Mouse (Mus musculus) limb, embryonic 12.5 days (tissue): Measurements from ENCODE around the gene Yy1. TPM values are rescaled to one million over a fixed set of nuclear protein-coding genes. Genes with fewer than 3 reads are reported as not detected.

Source experiments
- ATAC-seq: fragments of 200-750 bp; cut with Nextera tagmentation; 2 replicates; pipeline ENCODE4 v1.8.0; 2017; ENCODE audit warnings: low read depth, moderate TSS enrichment; ENCODE audit not compliant: insufficient number of reproducible peaks, insufficient read depth, low FRiP score, low TSS enrichment
- H3K27ac ChIP-seq: fragments of 300-500 bp; sonication (generic); 2 replicates; pipeline ENCODE4 v1.5.1; 2016; ENCODE audit warnings: mild to moderate bottlenecking, moderate library complexity
- H3K27me3 ChIP-seq: fragments of 300-500 bp; sonication (generic); 2 replicates; pipeline ENCODE4 v1.6.1; 2016; ENCODE audit warnings: mild to moderate bottlenecking, moderate library complexity
- H3K36me3 ChIP-seq: fragments of 300-500 bp; sonication (generic); 2 replicates; pipeline ENCODE4 v1.6.1; 2016; ENCODE audit warnings: mild to moderate bottlenecking, moderate library complexity
- H3K4me1 ChIP-seq: fragments of 300-500 bp; sonication (generic); replicated peaks from 2 replicates; pipeline ENCODE4 v1.6.1; 2016
- H3K4me2 ChIP-seq: fragments of 300-500 bp; sonication (generic); 2 replicates; pipeline ENCODE4 v1.6.1; 2016; ENCODE audit warnings: mild to moderate bottlenecking, moderate library complexity
- H3K4me3 ChIP-seq: fragments of 300-500 bp; sonication (generic); replicated peaks from 2 replicates; pipeline ENCODE4 v1.5.1; 2016; ENCODE audit warnings: mild to moderate bottlenecking
- H3K9ac ChIP-seq: fragments of 300-500 bp; sonication (generic); replicated peaks from 2 replicates; pipeline ENCODE4 v1.6.1; 2016; ENCODE audit warnings: mild to moderate bottlenecking, moderate library complexity
- H3K9me3 ChIP-seq: fragments of 300-500 bp; sonication (generic); 2 replicates; pipeline ENCODE4 v1.6.1; 2016; ENCODE audit warnings: mild to moderate bottlenecking, moderate library complexity
- WGBS: fragments of 180-500 bp; shearing (Covaris S2); methylation state at CpG from one replicate; pipeline ENCODE4 v1.1.7; 2016; 5-methylcytosine and 5-hydroxymethylcytosine counted together
- microRNA counts: library from miRNA; unstranded; fragments of <30 nt; microRNA quantifications from one replicate; lab custom pipeline; 2017
- microRNA-seq: library from miRNA; unstranded; fragments of <30 nt; microRNA quantifications from one replicate; pipeline ENCODE4, GENCODE M21; 2017
- polyA plus RNA-seq: library from polyadenylated mRNA; unstranded; fragments of >200 nt; fragmentation: Nextera tagmentation; extraction: Ambion mirVana; gene quantifications from 2 replicates; pipeline ENCODE4 v1.2.1, GENCODE M21; 2016

Yy1 gene
- polyA plus RNA-seq, 1 experiment from 2014 or later, result 23.8 TPM

DNA sequence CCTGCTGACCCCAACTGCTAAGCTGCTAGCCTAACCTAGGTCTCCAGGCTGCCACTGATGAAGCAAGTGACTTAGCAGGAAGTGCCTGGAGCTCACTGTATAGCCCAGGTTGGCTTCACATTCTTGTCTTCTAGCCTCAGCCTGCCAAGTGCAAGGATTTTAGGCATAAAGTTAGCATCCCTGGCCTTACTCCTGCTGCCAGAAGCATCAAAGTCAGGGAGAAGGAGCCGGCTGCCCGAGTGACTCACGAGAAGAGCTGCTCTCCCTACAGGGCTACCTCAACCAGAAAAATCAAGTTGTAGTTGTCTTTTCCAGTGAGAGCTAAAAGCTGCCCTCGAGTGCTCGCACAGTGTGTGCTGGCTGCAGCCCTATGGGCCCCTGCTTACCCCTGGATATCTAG, 65.7 kb downstream of the Yy1 start:
- H3K9me3 ChIP-seq, result no peaks in the 10 kb centered on the region
- 84% methylated on average over 5 of the region's 5 CpGs for WGBS
- no peak overlapping the region for H3K4me2 ChIP-seq
- H3K4me1 ChIP-seq, result 0 out of 2 replicates have a peak, but pooled peaks cover 3% of the 10 kb centered on the region
- no peaks in the 10 kb centered on the region; the same call in 1 of the 2 replicates for H3K27me3 ChIP-seq
- peaks cover 56% of the 10 kb centered on the region for H3K36me3 ChIP-seq
- no peak overlapping the region for H3K4me3 ChIP-seq
- no peak overlapping the region for H3K27ac ChIP-seq
- no peak overlapping the region for H3K9ac ChIP-seq
- no peak for ATAC-seq

DNA sequence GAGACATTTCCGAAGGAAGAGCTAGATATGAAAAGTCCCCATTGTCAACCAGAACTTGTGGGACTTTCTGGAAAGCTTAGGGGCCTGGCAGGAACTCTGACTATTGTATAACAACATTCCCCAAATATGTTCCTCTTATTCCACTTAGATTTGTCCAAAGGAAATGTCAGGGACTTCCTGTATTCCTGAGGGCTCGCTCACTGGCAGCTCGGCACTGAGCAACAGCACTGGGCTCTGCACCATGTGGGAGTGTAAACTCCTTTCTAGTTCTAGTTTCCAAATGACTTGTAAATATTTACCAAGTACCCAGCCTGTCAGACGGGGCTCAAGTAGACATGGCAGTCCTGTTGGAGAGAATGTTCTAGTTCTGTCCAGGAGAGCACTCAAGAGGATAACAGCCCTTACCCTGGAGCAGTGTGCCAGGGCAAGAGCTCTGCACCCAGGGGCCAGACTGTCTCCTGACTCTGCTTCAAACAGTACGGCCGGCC, 72.3 kb downstream of the Yy1 start:
- ATAC-seq, result no peak
- Histone ChIP-seq H3K4me2 (no peak overlapping the region), H3K4me3 (no peak overlapping the region), H3K27ac (no peak overlapping the region), H3K9ac (no peak overlapping the region), H3K4me1 (no peaks in the 10 kb centered on the region), H3K36me3 (peaks cover 100% of the 10 kb centered on the region), H3K9me3 (no peaks in the 10 kb centered on the region), H3K27me3 (no peaks in the 10 kb centered on the region)
- WGBS, result 92% methylated on average over 6 of the region's 6 CpGs

DNA sequence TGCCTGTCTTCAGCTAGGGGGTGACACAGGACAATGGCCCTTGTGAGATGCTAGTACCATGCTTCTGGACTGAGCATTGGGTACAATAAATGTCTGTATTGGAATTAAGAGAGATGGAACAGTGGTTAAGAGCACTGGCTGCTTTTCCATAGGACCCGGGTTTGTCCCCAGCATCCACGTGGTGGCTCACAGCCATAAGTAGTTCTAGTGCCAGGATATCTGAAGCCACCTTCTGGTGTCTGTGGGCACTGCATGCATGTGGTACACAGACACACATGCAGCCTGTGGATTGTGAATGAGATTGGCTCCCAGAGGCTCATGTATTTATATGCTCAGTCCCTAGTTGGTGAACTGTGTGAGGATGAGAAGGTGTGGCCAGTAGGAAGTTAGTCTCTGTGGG, 76.8 kb downstream of the Yy1 start:
- Histone ChIP-seq H3K4me1 (no peaks in the 10 kb centered on the region), H3K9ac (no peak overlapping the region), H3K4me3 (no peak overlapping the region), H3K36me3 (peaks cover 95% of the 10 kb centered on the region), H3K27ac (no peak overlapping the region), H3K27me3 (no peaks in the 10 kb centered on the region), H3K4me2 (no peak overlapping the region), H3K9me3 (no peaks in the 10 kb centered on the region)
- no peak for ATAC-seq
- 89% methylated on average over 2 of the region's 2 CpGs for WGBS

MicroRNAs encoded within 50 kb of the gene (microRNA counts, 519-probe panel; counts per million panel counts)
- microRNA mmu-miR-345-3p (lab: Ali Mortazavi, UCI), result not detected
- microRNA mmu-miR-345-5p (lab: Ali Mortazavi, UCI), result 3,929 counts per million, percentile 26 among the panel's probes with 10 or more counts

Small RNAs within 50 kb of the gene (microRNA-seq; reads per million reads assigned to microRNA genes)
- 134 reads per million, percentile 56 among the genes with 10 or more reads in this experiment for gene Mir345

Other genes with a start within 250 kb of the Yy1 start
- 72.6 and 74.4 TPM in 2 replicates for gene Evl, start 238.3 kb upstream of the Yy1 start, polyA plus RNA-seq
- 1.8 TPM in 2 replicates for gene Degs2, start 90.7 kb upstream of the Yy1 start, polyA plus RNA-seq
- gene Slc25a29, start 42.9 kb downstream of the Yy1 start, polyA plus RNA-seq, result 11.5 and 15.2 TPM in 2 replicates
- 15.5 and 18.0 TPM in 2 replicates for gene Slc25a47, start 43.1 kb downstream of the Yy1 start, polyA plus RNA-seq
- 8.8 and 11.1 TPM in 2 replicates for gene Wdr25, start 100.7 kb downstream of the Yy1 start, polyA plus RNA-seq
- 97.0 and 98.2 TPM in 2 replicates for gene Wars, start 101.2 kb downstream of the Yy1 start, polyA plus RNA-seq